ENCODE assay signal across 35 mouse cellular contexts in the genomic region with DNA sequence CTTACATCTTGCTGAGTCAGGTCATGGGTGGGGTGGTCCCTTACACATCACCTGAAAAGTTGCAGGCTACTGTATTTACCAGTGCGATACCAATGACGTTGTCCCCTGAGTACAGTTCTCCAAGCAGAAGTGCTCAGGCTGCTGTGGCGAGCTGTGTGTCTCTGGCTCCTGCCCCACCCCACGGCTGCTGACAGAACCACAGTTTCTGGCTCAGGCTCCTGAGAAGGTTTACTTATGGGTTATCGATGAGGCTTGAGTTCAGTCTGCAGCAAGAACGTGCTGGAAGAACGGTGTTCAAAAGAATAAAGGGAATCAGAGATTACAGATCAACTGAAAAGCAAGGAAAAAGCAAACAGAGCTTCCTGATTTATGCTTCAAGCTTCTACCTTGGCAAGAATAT. TPM values are rescaled to one million over a fixed set of nuclear protein-coding genes. Genes with fewer than 3 reads are reported as not detected.
DNase-seq lines count a peak whose midpoint lies in the region; ATAC-seq and TF ChIP-seq lines count a peak whose summit lies in the region.
"Had no signal": no experiment of that assay in that cellular context is flagged by ENCODE, and none has a peak within 500 bp of the region (broad histone marks: within the 10 kb centered on the region; RNA-seq: fewer than 3 reads in every experiment).

No protein-coding gene starts in this region.

- no peak for TF ChIP-seq EP300 in stomach, postnatal 0 days (optimal IDR thresholded peaks at IDR 0.05)

- H3K36me3 ChIP-seq in stomach, postnatal 0 days (ENCODE audit: control insufficient read depth, insufficient read depth, low read length): no peaks in the 10 kb centered on the region
- no peaks in the 10 kb centered on the region for H3K36me3 ChIP-seq in forebrain, embryonic 11.5 days (ENCODE audit: control insufficient read depth, insufficient read depth, low read length)
- H3K36me3 ChIP-seq in midbrain, postnatal 0 days (ENCODE audit: insufficient read depth, low read length): no peaks in the 10 kb centered on the region
- H3K36me3 ChIP-seq: embryonic facial prominence, embryonic 10.5 days; embryonic facial prominence, embryonic 13.5 days; heart, embryonic 13.5 days; hindbrain, embryonic 12.5 days; hindbrain, embryonic 15.5 days had no signal

- no peak overlapping the region for H3K4me2 ChIP-seq in stomach, postnatal 0 days (replicated peaks; ENCODE audit: low read depth)
- no peak overlapping the region for H3K4me2 ChIP-seq in forebrain, embryonic 11.5 days (ENCODE audit: low read depth, low read length, severe bottlenecking)
- no peak overlapping the region for H3K4me2 ChIP-seq in midbrain, postnatal 0 days (ENCODE audit: low read depth, low read length, poor library complexity, severe bottlenecking)
- H3K4me2 ChIP-seq: embryonic facial prominence, embryonic 13.5 days; forebrain, embryonic 13.5 days; heart, embryonic 13.5 days; hindbrain, embryonic 12.5 days; hindbrain, embryonic 15.5 days had no signal

- no peaks in the 10 kb centered on the region for H3K27me3 ChIP-seq in stomach, postnatal 0 days (ENCODE audit: control insufficient read depth, insufficient read depth, low read length)
- no peaks in the 10 kb centered on the region for H3K27me3 ChIP-seq in forebrain, embryonic 11.5 days (ENCODE audit: control insufficient read depth, insufficient read depth, low read length)
- no peaks in the 10 kb centered on the region for H3K27me3 ChIP-seq in midbrain, postnatal 0 days (ENCODE audit: insufficient read depth, low read length)
- H3K27me3 ChIP-seq: embryonic facial prominence, embryonic 13.5 days; forebrain, embryonic 13.5 days; heart, embryonic 13.5 days; hindbrain, embryonic 12.5 days; hindbrain, embryonic 15.5 days had no signal

- no peak overlapping the region for H3K4me3 ChIP-seq in stomach, postnatal 0 days (ENCODE audit: low read depth, low read length)
- H3K4me3 ChIP-seq in forebrain, embryonic 11.5 days (ENCODE audit: low read depth, low read length): no peak overlapping the region
- H3K4me3 ChIP-seq in midbrain, postnatal 0 days (ENCODE audit: low read depth, low read length): no peak overlapping the region
- H3K4me3 ChIP-seq: embryonic facial prominence, embryonic 10.5 days; embryonic facial prominence, embryonic 13.5 days; erythroblast, embryonic 14.5 days; forebrain, embryonic 13.5 days; heart, embryonic 13.5 days; hindbrain, embryonic 12.5 days; hindbrain, embryonic 15.5 days had no signal

- H3K9ac ChIP-seq in stomach, postnatal 0 days (ENCODE audit: low read length): no peak overlapping the region
- H3K9ac ChIP-seq in forebrain, embryonic 11.5 days (ENCODE audit: low read length): no peak overlapping the region
- no peak overlapping the region for H3K9ac ChIP-seq in midbrain, postnatal 0 days (replicated peaks; ENCODE audit: low read length, poor library complexity, severe bottlenecking)
- H3K9ac ChIP-seq: embryonic facial prominence, embryonic 13.5 days; forebrain, embryonic 13.5 days; heart, embryonic 13.5 days; hindbrain, embryonic 12.5 days; hindbrain, embryonic 15.5 days had no signal

- 50% methylated on average over 7 of the region's 7 CpGs for WGBS in stomach, postnatal 0 days
- WGBS in forebrain, embryonic 11.5 days: 90% methylated on average over 7 of the region's 7 CpGs
- 86% methylated on average over 7 of the region's 7 CpGs for WGBS in midbrain, postnatal 0 days

- H3K4me1 ChIP-seq in stomach, postnatal 0 days (replicated peaks; ENCODE audit: control insufficient read depth, insufficient read depth): no peaks in the 10 kb centered on the region
- H3K4me1 ChIP-seq in forebrain, embryonic 11.5 days (replicated peaks; ENCODE audit: control insufficient read depth, insufficient read depth, low read length): no peaks in the 10 kb centered on the region
- no peaks in the 10 kb centered on the region for H3K4me1 ChIP-seq in midbrain, postnatal 0 days (ENCODE audit: insufficient read depth, low read length)
- H3K4me1 ChIP-seq: embryonic facial prominence, embryonic 10.5 days; embryonic facial prominence, embryonic 13.5 days; hindbrain, embryonic 12.5 days; hindbrain, embryonic 15.5 days had no signal

- peak; percentile 37 for DNase-seq in CD4-positive, CD25-positive, alpha-beta regulatory T cell, adult 2 months (ENCODE audit: low read depth, low spot score)
- DNase-seq in kidney, adult 9 months: peak; percentile 6
- no peak for DNase-seq in kidney, adult 8-10 months
- DNase-seq in stomach, postnatal 0 days (ENCODE audit: low spot score): peak; percentile 34
- no peak for DNase-seq in forebrain, embryonic 11.5 days (ENCODE audit: low spot score)
- no peak for DNase-seq in midbrain, postnatal 0 days (ENCODE audit: low spot score)
- DNase-seq: adrenal gland, adult 8-10 months; adrenal gland, postnatal 25 days; cerebellum, adult 11-12 months; cerebellum, adult 8-10 months; cerebellum, postnatal 10 days; cerebellum, postnatal 36 days; embryo, embryonic 11 days; gastrocnemius, postnatal 10 days; gastrocnemius, postnatal 36 days had no signal

- no peak overlapping the region for H3K27ac ChIP-seq in stomach, postnatal 0 days (replicated peaks)
- no peak overlapping the region for H3K27ac ChIP-seq in forebrain, embryonic 11.5 days (ENCODE audit: low read depth, low read length)
- H3K27ac ChIP-seq in midbrain, postnatal 0 days (ENCODE audit: low read depth, low read length): no peak overlapping the region
- H3K27ac ChIP-seq: embryonic facial prominence, embryonic 10.5 days; embryonic facial prominence, embryonic 13.5 days; forebrain, embryonic 13.5 days; heart, embryonic 13.5 days; hindbrain, embryonic 12.5 days; hindbrain, embryonic 15.5 days had no signal

- ATAC-seq in CD4-positive, CD25-positive, alpha-beta regulatory T cell, adult 4 months: no peak
- peak; percentile 51; the same call in 1 of the 2 replicates for ATAC-seq in monocyte, adult 5-6 weeks (replicated peaks; ENCODE audit: insufficient number of reproducible peaks, low FRiP score, low TSS enrichment, poor library complexity, severe bottlenecking)
- no peak for ATAC-seq in stomach, postnatal 0 days (ENCODE audit: low FRiP score, low TSS enrichment)
- ATAC-seq in forebrain, embryonic 11.5 days (replicated peaks; ENCODE audit: low FRiP score): no peak
- no peak for ATAC-seq in midbrain, postnatal 0 days (ENCODE audit: low FRiP score)
- ATAC-seq: activated CD4-positive, CD25-positive, alpha-beta regulatory T cell, adult 4 months; forebrain, embryonic 13.5 days; forebrain, embryonic 16.5 days had no signal

- H3K9me3 ChIP-seq in stomach, postnatal 0 days (ENCODE audit: control insufficient read depth, low read length): no peaks in the 10 kb centered on the region
- H3K9me3 ChIP-seq in forebrain, embryonic 11.5 days (ENCODE audit: control insufficient read depth, low read length): no peaks in the 10 kb centered on the region
- no peaks in the 10 kb centered on the region for H3K9me3 ChIP-seq in midbrain, postnatal 0 days (ENCODE audit: low read length)
- H3K9me3 ChIP-seq: embryonic facial prominence, embryonic 10.5 days; embryonic facial prominence, embryonic 13.5 days; forebrain, embryonic 13.5 days; heart, embryonic 13.5 days; hindbrain, embryonic 12.5 days; hindbrain, embryonic 15.5 days had no signal

- TF ChIP-seq CTCF in stomach, postnatal 0 days (IDR thresholded peaks at IDR 0.05; ENCODE audit: low read depth): no peak
- no peak for TF ChIP-seq CTCF in midbrain, postnatal 0 days (IDR thresholded peaks at IDR 0.05)

RNA-seq across cellular contexts. Expression of gene Arl14, which starts 37.0 kb away (rescaled TPM):
- not detected for polyA plus RNA-seq in CD4-positive, CD25-positive, alpha-beta regulatory T cell, adult 4 months (2017; shearing (Covaris generic))
- 0.86 TPM in 1 of 3 replicates, not detected in the others for total RNA-seq in monocyte, adult 5-6 weeks (2017)
- polyA plus RNA-seq in stomach, postnatal 0 days (2015; fragmentation: Nextera tagmentation; extraction: Ambion mirVana): 31.5 and 39.8 TPM in 2 replicates
- not detected in 2 replicates for polyA plus RNA-seq in forebrain, embryonic 11.5 days (2014; fragmentation: Nextera tagmentation; extraction: Ambion mirVana)
- not detected in 2 replicates for total RNA-seq in midbrain, postnatal 0 days (2014; rRNA removed)
- polyA plus RNA-seq in midbrain, postnatal 0 days (2015; fragmentation: Nextera tagmentation; extraction: Ambion mirVana): not detected in 2 replicates
- total RNA-seq: adrenal gland, adult 8-10 months; adrenal gland, postnatal 25 days; gastrocnemius, adult 18-20 months; gastrocnemius, postnatal 10 days; gastrocnemius, postnatal 36 days; granulocyte monocyte progenitor cell, adult 5-6 weeks; heart, adult 8-10 months; heart, postnatal 25 days; hematopoietic stem cell, adult 5-6 weeks; MEL had no signal
- polyA plus RNA-seq: activated CD4-positive, CD25-positive, alpha-beta regulatory T cell, adult 4 months; brain, embryonic 14.5 days; cortical plate, adult 2 months; embryonic facial prominence, embryonic 10.5 days; embryonic facial prominence, embryonic 13.5 days; erythroblast, embryonic 14.5 days; forebrain, embryonic 13.5 days; forebrain, embryonic 16.5 days; heart, embryonic 13.5 days; heart, embryonic 16.5 days; hindbrain, embryonic 12.5 days; hindbrain, embryonic 15.5 days had no signal

RNA-seq across cellular contexts. Expression of gene Kpna4, which starts 58.3 kb away (rescaled TPM):
- polyA plus RNA-seq in CD4-positive, CD25-positive, alpha-beta regulatory T cell, adult 4 months (2017; shearing (Covaris generic)): 10 to 100 TPM; 27.6 to 39.6 TPM
- 173 to 214 TPM (median 173 TPM) in 3 replicates for total RNA-seq in monocyte, adult 5-6 weeks (2017)
- 20.5 and 21.8 TPM in 2 replicates for polyA plus RNA-seq in stomach, postnatal 0 days (2015; fragmentation: Nextera tagmentation; extraction: Ambion mirVana)
- 54.6 and 55.7 TPM in 2 replicates for polyA plus RNA-seq in forebrain, embryonic 11.5 days (2014; fragmentation: Nextera tagmentation; extraction: Ambion mirVana)
- total RNA-seq in midbrain, postnatal 0 days (2014; rRNA removed): 67.0 and 75.2 TPM in 2 replicates
- 22.0 and 27.3 TPM in 2 replicates for polyA plus RNA-seq in midbrain, postnatal 0 days (2015; fragmentation: Nextera tagmentation; extraction: Ambion mirVana)

Comparison
In these comparisons a context has a peak if more than half of its experiments do, and no peak if none do; other contexts are left out.
1. DNase-seq: peak in CD4-positive, CD25-positive, alpha-beta regulatory T cell, adult 2 months (single experiment), kidney, adult 9 months (single experiment) and stomach, postnatal 0 days (single experiment); none in kidney, adult 8-10 months (0 of 2), forebrain, embryonic 11.5 days (single experiment) and midbrain, postnatal 0 days (single experiment).
2. RNA of gene Arl14, which starts 37.0 kb away (polyA plus RNA-seq): 31.5 to 39.8 TPM in stomach, postnatal 0 days; not detected in CD4-positive, CD25-positive, alpha-beta regulatory T cell, adult 4 months, not detected in forebrain, embryonic 11.5 days and not detected in midbrain, postnatal 0 days; every median in the first group is over 10 times any median in the second.